Mouse (Mus musculus) kidney, postnatal 0 days (tissue): Measurements from ENCODE around the gene H2-Ob. TPM values are rescaled to one million over a fixed set of nuclear protein-coding genes. Genes with fewer than 3 reads are reported as not detected.
A peak's percentile ranks its signal among the peaks of the same experiment; 100 is the strongest.

Source experiments
- ATAC-seq: fragments of 200-750 bp; cut with Nextera tagmentation; replicated peaks from 2 replicates; pipeline ENCODE4 v1.8.0; 2017; ENCODE audit warnings: low read depth, moderate number of reproducible peaks, moderate TSS enrichment, moderate library complexity; ENCODE audit not compliant: low FRiP score
- DNase-seq: peaks from one replicate; pipeline ENCODE4 v3.0.0-alpha.2; 2016; ENCODE audit warnings: low spot score
- H3K27ac ChIP-seq: fragments of 300-500 bp; sonication (generic); 2 replicates; pipeline ENCODE4 v1.5.1; 2014; ENCODE audit warnings: mild to moderate bottlenecking
- H3K27me3 ChIP-seq: fragments of 300-500 bp; sonication (generic); 2 replicates; pipeline ENCODE4 v1.6.1; 2014; ENCODE audit warnings: low read length, mixed read lengths; ENCODE audit not compliant: insufficient read depth
- H3K36me3 ChIP-seq: fragments of 300-500 bp; sonication (generic); 2 replicates; pipeline ENCODE4 v1.6.1; 2014; ENCODE audit warnings: low read length, mixed read lengths; ENCODE audit not compliant: insufficient read depth
- H3K4me1 ChIP-seq: fragments of 300-500 bp; sonication (generic); replicated peaks from 2 replicates; pipeline ENCODE4 v1.6.1; 2014; ENCODE audit warnings: antibody characterized with exemption, low read length, mixed read lengths; ENCODE audit not compliant: insufficient read depth
- H3K4me2 ChIP-seq: fragments of 300-500 bp; sonication (generic); 2 replicates; pipeline ENCODE4 v1.6.1; 2014; ENCODE audit warnings: mild to moderate bottlenecking, low read length, moderate library complexity, mixed read lengths
- H3K4me3 ChIP-seq: fragments of 300-500 bp; sonication (generic); replicated peaks from 2 replicates; pipeline ENCODE4 v1.5.1; 2014; ENCODE audit warnings: low read depth, low read length
- H3K9ac ChIP-seq: fragments of 300-500 bp; sonication (generic); 2 replicates; pipeline ENCODE4 v1.6.1; 2014; ENCODE audit warnings: low read depth, low read length
- H3K9me3 ChIP-seq: fragments of 300-500 bp; sonication (generic); replicated peaks from 2 replicates; pipeline ENCODE4 v1.6.1; 2016; ENCODE audit warnings: low read length, inconsistent platforms, mixed read lengths
- CTCF ChIP-seq: IDR thresholded peaks from 2 replicates; pipeline ENCODE4 v1.5.1; 2016; ENCODE audit warnings: antibody characterized with exemption, low read depth, mild to moderate bottlenecking, moderate library complexity
- WGBS: fragments of 180-500 bp; shearing (Covaris S2); extraction: QIAGEN DNeasy Blood & Tissue Kit; methylation state at CpG from one replicate; pipeline ENCODE4 v1.1.7; 2014; 5-methylcytosine and 5-hydroxymethylcytosine counted together
- polyA plus RNA-seq: library from polyadenylated mRNA; unstranded; fragments of >200 nt; fragmentation: Nextera tagmentation; extraction: Ambion mirVana; gene quantifications from 2 replicates; pipeline ENCODE4 v1.2.1, GENCODE M21; 2015

The H2-Ob gene
- polyA plus RNA-seq, 1 experiment from 2014 or later, result 0.18 TPM

GRCm38 (mm10) chr17:34205021-34205745, 33.5 kb upstream of the H2-Ob start:
- no peak for TF ChIP-seq CTCF
- no peaks in the 10 kb centered on the region for H3K9me3 ChIP-seq
- peak overlapping the region; percentile 82 for H3K4me3 ChIP-seq
- no peak overlapping the region for H3K27ac ChIP-seq
- H3K4me2 ChIP-seq, result peak overlapping the region; percentile 96
- H3K9ac ChIP-seq, result peak overlapping the region; percentile 77
- ATAC-seq (peak; percentile 6; the same call in 1 of the 2 replicates), DNase-seq (no peak)
- 19% methylated on average over 18 of the region's 18 CpGs for WGBS
- no peaks in the 10 kb centered on the region for H3K36me3 ChIP-seq
- no peaks in the 10 kb centered on the region; the same call in 1 of the 2 replicates for H3K4me1 ChIP-seq
- H3K27me3 ChIP-seq, result no peaks in the 10 kb centered on the region

- H3K4me2 ChIP-seq, result peak overlapping the region; percentile 96
These were observed 32.9 kb upstream of the H2-Ob start for GRCm38 (mm10) chr17:34205746-34206176.

GRCm38 (mm10) chr17:34206731-34207130, 32.0 kb upstream of the H2-Ob start:
- Histone ChIP-seq H3K27ac (no peak overlapping the region), H3K4me3 (no peak overlapping the region), H3K4me2 (no peak overlapping the region), H3K36me3 (no peaks in the 10 kb centered on the region), H3K27me3 (no peaks in the 10 kb centered on the region), H3K9me3 (no peaks in the 10 kb centered on the region), H3K4me1 (no peaks in the 10 kb centered on the region; the same call in 1 of the 2 replicates), H3K9ac (no peak overlapping the region)
- no peak for TF ChIP-seq CTCF
- WGBS, result 88% methylated on average over 5 of the region's 5 CpGs
- DNase-seq (no peak), ATAC-seq (no peak)

More at GRCm38 (mm10) chr17:34205746-34206176, 32.9 kb upstream of the H2-Ob start:
- TF ChIP-seq CTCF, result peak; percentile 75
- Histone ChIP-seq H3K27ac (no peak overlapping the region), H3K36me3 (no peaks in the 10 kb centered on the region), H3K9ac (no peak overlapping the region), H3K4me1 (no peaks in the 10 kb centered on the region; the same call in 1 of the 2 replicates), H3K27me3 (no peaks in the 10 kb centered on the region), H3K9me3 (no peaks in the 10 kb centered on the region), H3K4me3 (no peak overlapping the region)
- WGBS, result 26% methylated on average over 9 of the region's 9 CpGs
- ATAC-seq (no peak), DNase-seq (peak; percentile 76)

GRCm38 (mm10) chr17:34207456-34207855, 31.2 kb upstream of the H2-Ob start:
- H3K9ac ChIP-seq, result no peak overlapping the region
- H3K27ac ChIP-seq, result no peak overlapping the region
- no peak overlapping the region for H3K4me2 ChIP-seq
- no peaks in the 10 kb centered on the region; the same call in 1 of the 2 replicates for H3K4me1 ChIP-seq
- no peak for TF ChIP-seq CTCF
- WGBS, result 67% methylated on average over 3 of the region's 3 CpGs
- no peak for DNase-seq
- H3K4me3 ChIP-seq, result no peak overlapping the region
- H3K9me3 ChIP-seq, result no peaks in the 10 kb centered on the region
- no peaks in the 10 kb centered on the region for H3K36me3 ChIP-seq
- no peak for ATAC-seq
- H3K27me3 ChIP-seq, result no peaks in the 10 kb centered on the region

GRCm38 (mm10) chr17:34207866-34208265, 30.8 kb upstream of the H2-Ob start:
- no peak for ATAC-seq
- 97% methylated on average over 9 of the region's 9 CpGs for WGBS

GRCm38 (mm10) chr17:34208421-34208820, 30.3 kb upstream of the H2-Ob start:
- no peaks in the 10 kb centered on the region; the same call in 1 of the 2 replicates for H3K4me1 ChIP-seq
- no peak overlapping the region for H3K4me2 ChIP-seq
- ATAC-seq (no peak), DNase-seq (no peak)
- WGBS, result 20% methylated on average over 10 of the region's 10 CpGs
- no peak overlapping the region for H3K27ac ChIP-seq
- no peaks in the 10 kb centered on the region for H3K9me3 ChIP-seq
- no peak overlapping the region for H3K4me3 ChIP-seq
- no peak overlapping the region for H3K9ac ChIP-seq
- no peak for TF ChIP-seq CTCF
- peaks cover 7% of the 10 kb centered on the region; the same call in 1 of the 2 replicates for H3K27me3 ChIP-seq
- H3K36me3 ChIP-seq, result no peaks in the 10 kb centered on the region

More at GRCm38 (mm10) chr17:34207866-34208265, 30.8 kb upstream of the H2-Ob start:
- 0 out of 2 replicates have a peak, but pooled peaks cover 3% of the 10 kb centered on the region for H3K27me3 ChIP-seq
- H3K4me3 ChIP-seq, result no peak overlapping the region
- no peak for TF ChIP-seq CTCF
- no peaks in the 10 kb centered on the region; the same call in 1 of the 2 replicates for H3K4me1 ChIP-seq
- H3K9me3 ChIP-seq, result no peaks in the 10 kb centered on the region
- no peak overlapping the region for H3K27ac ChIP-seq
- DNase-seq, result no peak
- H3K9ac ChIP-seq, result no peak overlapping the region
- H3K4me2 ChIP-seq, result no peak overlapping the region
- H3K36me3 ChIP-seq, result no peaks in the 10 kb centered on the region
